Mouse (Mus musculus) erythroblast, adult 5-6 weeks (primary cell): ENCODE measurements around the gene Vmn1r51. TPM values are rescaled to one million over a fixed set of nuclear protein-coding genes. Genes with fewer than 3 reads are reported as not detected.
"Not testable (repeated sequence)": the region's sequence is repeated elsewhere in the genome, so short reads cannot be mapped to it uniquely, and the experiment has no call there.

Source experiments
- ATAC-seq: replicated peaks from 2 replicates; pipeline ENCODE4 v1.8.0; 2016; ENCODE audit warnings: moderate number of reproducible peaks, mild to moderate bottlenecking, moderate TSS enrichment, inconsistent platforms; ENCODE audit not compliant: poor library complexity, low FRiP score, severe bottlenecking
- total RNA-seq, 2 experiments: library from RNA; stranded (forward) in 1 of 2; stranded (reverse) in 1 of 2; fragments of 150-400 nt in 1 of 2; fragments of 200-764, 138-1000 nt in 1 of 2; gene quantifications; 2 replicates each; pipeline versions ENCODE4 v1.2.3 to v1.2.4; 2015 to 2017; ENCODE audit warnings: low replicate concordance in 2 of 2

Vmn1r51 gene
- total RNA-seq (2015; ENCODE audit: low replicate concordance) (not detected in 2 replicates), total RNA-seq (2017; ENCODE audit: low replicate concordance) (not detected in 2 replicates)

GRCm38 (mm10) chr6:90122296-90122695 is at the start of gene Vmn1r51:
Gene Vmn1r51 (plus strand): TSS chr6:90122596.
- ATAC-seq: not testable (repeated sequence)

- no peak for ATAC-seq
Measured at GRCm38 (mm10) chr6:90078406-90078805, 44.0 kb upstream of the Vmn1r51 start, which contains the start of gene Vmn1r49. Gene Vmn1r49 (minus strand): TSS chr6:90078506.

- ATAC-seq: no peak
Measured at GRCm38 (mm10) chr6:90100566-90100965, 21.8 kb upstream of the Vmn1r51 start.

GRCm38 (mm10) chr6:90101130-90101529 is 21.3 kb upstream of the Vmn1r51 start, which contains the start of gene Vmn1r50:
Gene Vmn1r50 (plus strand): TSS chr6:90101430.
- no peak for ATAC-seq

- no peak for ATAC-seq
Measured at GRCm38 (mm10) chr6:90160139-90160538, 37.7 kb downstream of the Vmn1r51 start.

- no peak for ATAC-seq
Measured at GRCm38 (mm10) chr6:90174508-90174907, 52.1 kb downstream of the Vmn1r51 start, which contains the start of gene Vmn1r52. Gene Vmn1r52 (plus strand): TSS chr6:90174808.

Other genes with a start within 250 kb of the Vmn1r51 start
- not detected in 2 replicates for gene Vmn1r42, start 246.2 kb upstream of the Vmn1r51 start, total RNA-seq (2015; ENCODE audit: low replicate concordance)
- gene Vmn1r42, start 246.2 kb upstream of the Vmn1r51 start, total RNA-seq (2017; ENCODE audit: low replicate concordance): not detected in 2 replicates
- not detected in 2 replicates for gene Vmn1r43, start 246.2 kb upstream of the Vmn1r51 start, total RNA-seq (2015; ENCODE audit: low replicate concordance)
- gene Vmn1r43, start 246.2 kb upstream of the Vmn1r51 start, total RNA-seq (2017; ENCODE audit: low replicate concordance): not detected in 2 replicates
- gene Vmn1r44, start 238.9 kb upstream of the Vmn1r51 start, total RNA-seq (2015; ENCODE audit: low replicate concordance): not detected in 2 replicates
- not detected in 2 replicates for gene Vmn1r44, start 238.9 kb upstream of the Vmn1r51 start, total RNA-seq (2017; ENCODE audit: low replicate concordance)
- not detected in 2 replicates for gene Vmn1r45, start 182.0 kb upstream of the Vmn1r51 start, total RNA-seq (2015; ENCODE audit: low replicate concordance)
- gene Vmn1r45, start 182.0 kb upstream of the Vmn1r51 start, total RNA-seq (2017; ENCODE audit: low replicate concordance): not detected in 2 replicates
- not detected in 2 replicates for gene Vmn1r46, start 153.3 kb upstream of the Vmn1r51 start, total RNA-seq (2015; ENCODE audit: low replicate concordance)
- not detected in 2 replicates for gene Vmn1r46, start 153.3 kb upstream of the Vmn1r51 start, total RNA-seq (2017; ENCODE audit: low replicate concordance)
- 1.9 TPM in 1 of 2 replicates, not detected in the other for gene Vmn1r47, start 106.4 kb upstream of the Vmn1r51 start, total RNA-seq (2015; ENCODE audit: low replicate concordance)
- gene Vmn1r47, start 106.4 kb upstream of the Vmn1r51 start, total RNA-seq (2017; ENCODE audit: low replicate concordance): 0.14 TPM in 1 of 2 replicates, not detected in the other
- not detected in 2 replicates for gene Vmn1r48, start 85.8 kb upstream of the Vmn1r51 start, total RNA-seq (2015; ENCODE audit: low replicate concordance)
- not detected in 2 replicates for gene Vmn1r48, start 85.8 kb upstream of the Vmn1r51 start, total RNA-seq (2017; ENCODE audit: low replicate concordance)
- not detected in 2 replicates for gene Vmn1r49, start 44.1 kb upstream of the Vmn1r51 start, total RNA-seq (2015; ENCODE audit: low replicate concordance)
- gene Vmn1r49, start 44.1 kb upstream of the Vmn1r51 start, total RNA-seq (2017; ENCODE audit: low replicate concordance): 0.09 and 1.3 TPM in 2 replicates
- not detected in 2 replicates for gene Vmn1r50, start 21.2 kb upstream of the Vmn1r51 start, total RNA-seq (2015; ENCODE audit: low replicate concordance)
- not detected in 2 replicates for gene Vmn1r50, start 21.2 kb upstream of the Vmn1r51 start, total RNA-seq (2017; ENCODE audit: low replicate concordance)
- not detected in 2 replicates for gene Vmn1r52, start 52.2 kb downstream of the Vmn1r51 start, total RNA-seq (2015; ENCODE audit: low replicate concordance)
- not detected in 2 replicates for gene Vmn1r52, start 52.2 kb downstream of the Vmn1r51 start, total RNA-seq (2017; ENCODE audit: low replicate concordance)
- gene V1ra8, start 80.2 kb downstream of the Vmn1r51 start, total RNA-seq (2015; ENCODE audit: low replicate concordance): not detected in 2 replicates
- not detected in 2 replicates for gene V1ra8, start 80.2 kb downstream of the Vmn1r51 start, total RNA-seq (2017; ENCODE audit: low replicate concordance)
- gene Vmn1r53, start 101.8 kb downstream of the Vmn1r51 start, total RNA-seq (2015; ENCODE audit: low replicate concordance): not detected in 2 replicates
- gene Vmn1r53, start 101.8 kb downstream of the Vmn1r51 start, total RNA-seq (2017; ENCODE audit: low replicate concordance): not detected in 2 replicates
- gene Vmn1r54, start 123.7 kb downstream of the Vmn1r51 start, total RNA-seq (2015; ENCODE audit: low replicate concordance): not detected in 2 replicates
- not detected in 2 replicates for gene Vmn1r54, start 123.7 kb downstream of the Vmn1r51 start, total RNA-seq (2017; ENCODE audit: low replicate concordance)
- not detected in 2 replicates for gene BC048671, start 178.6 kb downstream of the Vmn1r51 start, total RNA-seq (2015; ENCODE audit: low replicate concordance)
- gene BC048671, start 178.6 kb downstream of the Vmn1r51 start, total RNA-seq (2017; ENCODE audit: low replicate concordance): not detected in 2 replicates
- 3.6 and 10.6 TPM in 2 replicates for gene Chst13, start 202.6 kb downstream of the Vmn1r51 start, total RNA-seq (2015; ENCODE audit: low replicate concordance)
- gene Chst13, start 202.6 kb downstream of the Vmn1r51 start, total RNA-seq (2017; ENCODE audit: low replicate concordance): 1.4 and 4.7 TPM in 2 replicates
- gene Uroc1, start 210.7 kb downstream of the Vmn1r51 start, total RNA-seq (2015; ENCODE audit: low replicate concordance): not detected in 2 replicates
- gene Uroc1, start 210.7 kb downstream of the Vmn1r51 start, total RNA-seq (2017; ENCODE audit: low replicate concordance): not detected in 2 replicates
- gene Zxdc, start 246.9 kb downstream of the Vmn1r51 start, total RNA-seq (2015; ENCODE audit: low replicate concordance): 2.7 and 3.1 TPM in 2 replicates
- 3.5 and 4.5 TPM in 2 replicates for gene Zxdc, start 246.9 kb downstream of the Vmn1r51 start, total RNA-seq (2017; ENCODE audit: low replicate concordance)